Mouse (Mus musculus): Measurements from ENCODE around the gene 1700001O22Rik. TPM values are rescaled to one million over a fixed set of nuclear protein-coding genes. Genes with fewer than 3 reads are reported as not detected.

1700001O22Rik gene
- polyA plus RNA-seq, 1 experiment, result not detected

GRCm38 (mm10) chr2:30807147-30807647 is 3.7 kb upstream of the 1700001O22Rik start:
- WGBS, result 4% methylated on average over 28 of the region's 28 CpGs
- H3K4me1 ChIP-seq (ENCODE audit: control insufficient read depth, insufficient read depth, low read length), result peaks cover 22% of the 10 kb centered on the region
- H3K27ac ChIP-seq (ENCODE audit: insufficient read depth, low read depth, low read length), result no peak overlapping the region
- H3K4me3 ChIP-seq (ENCODE audit: insufficient read depth, low read depth, low read length), result peak overlapping the region; percentile 73
- TF ChIP-seq CTCF (IDR thresholded peaks at IDR 0.05; ENCODE audit: insufficient read depth, low read depth, low read length) (no peak), POLR2A (IDR thresholded peaks at IDR 0.05; ENCODE audit: insufficient read depth, low read depth, low read length) (no peak)

GRCm38 (mm10) chr2:30805983-30806382 is 2.5 kb upstream of the 1700001O22Rik start:
- 72% methylated on average over 2 of the region's 2 CpGs for WGBS
- Histone ChIP-seq H3K4me3 (ENCODE audit: insufficient read depth, low read depth, low read length) (no peak overlapping the region), H3K4me1 (ENCODE audit: control insufficient read depth, insufficient read depth, low read length) (peaks cover 30% of the 10 kb centered on the region), H3K27ac (ENCODE audit: insufficient read depth, low read depth, low read length) (no peak overlapping the region)
- TF ChIP-seq CTCF (IDR thresholded peaks at IDR 0.05; ENCODE audit: insufficient read depth, low read depth, low read length) (no peak), POLR2A (IDR thresholded peaks at IDR 0.05; ENCODE audit: insufficient read depth, low read depth, low read length) (no peak)

- TF ChIP-seq POLR2A (IDR thresholded peaks at IDR 0.05; ENCODE audit: insufficient read depth, low read depth, low read length), result no peak
- no peak for TF ChIP-seq CTCF (IDR thresholded peaks at IDR 0.05; ENCODE audit: insufficient read depth, low read depth, low read length)
- WGBS, result 2% methylated on average over 77 of the region's 77 CpGs
- Histone ChIP-seq H3K4me1 (ENCODE audit: control insufficient read depth, insufficient read depth, low read length) (peaks cover 30% of the 10 kb centered on the region), H3K27ac (ENCODE audit: insufficient read depth, low read depth, low read length) (peak overlapping the region; percentile 45; the same call in 1 of the 2 replicates), H3K4me3 (ENCODE audit: insufficient read depth, low read depth, low read length) (peak overlapping the region; percentile 54)
Observed at GRCm38 (mm10) chr2:30801067-30801852, 2.2 kb downstream of the 1700001O22Rik start.

GRCm38 (mm10) chr2:30800671-30801066 is 2.8 kb downstream of the 1700001O22Rik start:
- H3K4me3 ChIP-seq (ENCODE audit: insufficient read depth, low read depth, low read length), result peak overlapping the region; percentile 54
- H3K4me1 ChIP-seq (ENCODE audit: control insufficient read depth, insufficient read depth, low read length), result peaks cover 36% of the 10 kb centered on the region
- TF ChIP-seq CTCF (IDR thresholded peaks at IDR 0.05; ENCODE audit: insufficient read depth, low read depth, low read length), result no peak
- TF ChIP-seq POLR2A (IDR thresholded peaks at IDR 0.05; ENCODE audit: insufficient read depth, low read depth, low read length), result no peak
- 37% methylated on average over 7 of the region's 7 CpGs for WGBS
- no peak overlapping the region for H3K27ac ChIP-seq (ENCODE audit: insufficient read depth, low read depth, low read length)

GRCm38 (mm10) chr2:30799456-30799855 is 4.0 kb downstream of the 1700001O22Rik start:
- TF ChIP-seq CTCF (IDR thresholded peaks at IDR 0.05; ENCODE audit: insufficient read depth, low read depth, low read length) (no peak), POLR2A (IDR thresholded peaks at IDR 0.05; ENCODE audit: insufficient read depth, low read depth, low read length) (no peak)
- WGBS, result 53% methylated on average over 3 of the region's 3 CpGs
- no peak overlapping the region for H3K4me3 ChIP-seq (ENCODE audit: insufficient read depth, low read depth, low read length)

GRCm38 (mm10) chr2:30796382-30796781 is 7.1 kb downstream of the 1700001O22Rik start:
- TF ChIP-seq CTCF (IDR thresholded peaks at IDR 0.05; ENCODE audit: insufficient read depth, low read depth, low read length) (no peak), POLR2A (IDR thresholded peaks at IDR 0.05; ENCODE audit: insufficient read depth, low read depth, low read length) (0 out of 2 replicates have a peak, but pooled peaks have one; percentile 20)
- 3% methylated on average over 11 of the region's 11 CpGs for WGBS
- Histone ChIP-seq H3K4me1 (ENCODE audit: control insufficient read depth, insufficient read depth, low read length) (peaks cover 36% of the 10 kb centered on the region), H3K4me3 (ENCODE audit: insufficient read depth, low read depth, low read length) (peak overlapping the region; percentile 17; the same call in 1 of the 2 replicates), H3K27ac (ENCODE audit: insufficient read depth, low read depth, low read length) (peak overlapping the region; percentile 77)

More at GRCm38 (mm10) chr2:30799456-30799855, 4.0 kb downstream of the 1700001O22Rik start:
- peaks cover 41% of the 10 kb centered on the region for H3K4me1 ChIP-seq (ENCODE audit: control insufficient read depth, insufficient read depth, low read length)
- no peak overlapping the region for H3K27ac ChIP-seq (ENCODE audit: insufficient read depth, low read depth, low read length)

- Histone ChIP-seq H3K4me1 (ENCODE audit: control insufficient read depth, insufficient read depth, low read length) (peaks cover 31% of the 10 kb centered on the region), H3K27ac (ENCODE audit: insufficient read depth, low read depth, low read length) (0 out of 2 replicates have a peak overlapping the region, but pooled peaks have one; percentile 30), H3K4me3 (ENCODE audit: insufficient read depth, low read depth, low read length) (no peak overlapping the region)
- TF ChIP-seq POLR2A (IDR thresholded peaks at IDR 0.05; ENCODE audit: insufficient read depth, low read depth, low read length) (no peak), CTCF (IDR thresholded peaks at IDR 0.05; ENCODE audit: insufficient read depth, low read depth, low read length) (no peak; the same call in 1 of the 2 replicates)
- WGBS, result 65% methylated on average over 5 of the region's 5 CpGs
Observed at GRCm38 (mm10) chr2:30795889-30796275, 7.6 kb downstream of the 1700001O22Rik start.

GRCm38 (mm10) chr2:30795271-30795888 is 8.1 kb downstream of the 1700001O22Rik start:
- Histone ChIP-seq H3K4me1 (ENCODE audit: control insufficient read depth, insufficient read depth, low read length) (peaks cover 27% of the 10 kb centered on the region), H3K4me3 (ENCODE audit: insufficient read depth, low read depth, low read length) (no peak overlapping the region), H3K27ac (ENCODE audit: insufficient read depth, low read depth, low read length) (no peak overlapping the region)
- no peak for TF ChIP-seq CTCF (IDR thresholded peaks at IDR 0.05; ENCODE audit: insufficient read depth, low read depth, low read length)
- no peak for TF ChIP-seq POLR2A (IDR thresholded peaks at IDR 0.05; ENCODE audit: insufficient read depth, low read depth, low read length)
- 79% methylated on average over 7 of the region's 7 CpGs for WGBS

All from olfactory bulb, adult 2 months (tissue).